Mouse (Mus musculus): ENCODE data around the gene Kctd21. TPM values are rescaled to one million over a fixed set of nuclear protein-coding genes. Genes with fewer than 3 reads are reported as not detected.

The Kctd21 gene
- total RNA-seq, 2 experiments from 2014 or later = 0.43 TPM; not detected in 1

GRCm38 (mm10) chr7:97314646-97315045, 17.5 kb upstream of the Kctd21 start:
- no peak for ATAC-seq (replicated peaks; ENCODE audit: low FRiP score, poor library complexity, severe bottlenecking)

- ATAC-seq (replicated peaks; ENCODE audit: low FRiP score, poor library complexity, severe bottlenecking) = no peak
Measured at GRCm38 (mm10) chr7:97315656-97316055, 16.5 kb upstream of the Kctd21 start.

GRCm38 (mm10) chr7:97317706-97318105, 14.4 kb upstream of the Kctd21 start:
- no peak for ATAC-seq (replicated peaks; ENCODE audit: low FRiP score, poor library complexity, severe bottlenecking)

GRCm38 (mm10) chr7:97324342-97324741, 7.8 kb upstream of the Kctd21 start:
- no peak for ATAC-seq (replicated peaks; ENCODE audit: low FRiP score, poor library complexity, severe bottlenecking)

- ATAC-seq (replicated peaks; ENCODE audit: low FRiP score, poor library complexity, severe bottlenecking) = no peak
Measured at GRCm38 (mm10) chr7:97325156-97325985, 6.8 kb upstream of the Kctd21 start.

- no peak for ATAC-seq (replicated peaks; ENCODE audit: low FRiP score, poor library complexity, severe bottlenecking)
Measured at GRCm38 (mm10) chr7:97327376-97327775, 4.8 kb upstream of the Kctd21 start.

- no peak for ATAC-seq (replicated peaks; ENCODE audit: low FRiP score, poor library complexity, severe bottlenecking)
Measured at GRCm38 (mm10) chr7:97328891-97329588, 3.1 kb upstream of the Kctd21 start.

GRCm38 (mm10) chr7:97329676-97330075, 2.5 kb upstream of the Kctd21 start:
- no peak for ATAC-seq (replicated peaks; ENCODE audit: low FRiP score, poor library complexity, severe bottlenecking)

GRCm38 (mm10) chr7:97330931-97331645, 1.0 kb upstream of the Kctd21 start:
- no peak for ATAC-seq (replicated peaks; ENCODE audit: low FRiP score, poor library complexity, severe bottlenecking)

GRCm38 (mm10) chr7:97332667-97333041, 527 bp downstream of the Kctd21 start:
- ATAC-seq (replicated peaks; ENCODE audit: low FRiP score, poor library complexity, severe bottlenecking) = no peak

- no peak for ATAC-seq (replicated peaks; ENCODE audit: low FRiP score, poor library complexity, severe bottlenecking)
Measured at GRCm38 (mm10) chr7:97333113-97333898, 1.2 kb downstream of the Kctd21 start.

GRCm38 (mm10) chr7:97334406-97334805, 2.3 kb downstream of the Kctd21 start:
- ATAC-seq (replicated peaks; ENCODE audit: low FRiP score, poor library complexity, severe bottlenecking) = no peak

- no peak for ATAC-seq (replicated peaks; ENCODE audit: low FRiP score, poor library complexity, severe bottlenecking)
Measured at GRCm38 (mm10) chr7:97336678-97337077, 4.6 kb downstream of the Kctd21 start.

- ATAC-seq (replicated peaks; ENCODE audit: low FRiP score, poor library complexity, severe bottlenecking) = no peak
Measured at GRCm38 (mm10) chr7:97338593-97338992, 6.5 kb downstream of the Kctd21 start.

GRCm38 (mm10) chr7:97339623-97340022, 7.5 kb downstream of the Kctd21 start:
- no peak for ATAC-seq (replicated peaks; ENCODE audit: low FRiP score, poor library complexity, severe bottlenecking)

- no peak for ATAC-seq (replicated peaks; ENCODE audit: low FRiP score, poor library complexity, severe bottlenecking)
Measured at GRCm38 (mm10) chr7:97340907-97341849, 9.1 kb downstream of the Kctd21 start.

- no peak for ATAC-seq (replicated peaks; ENCODE audit: low FRiP score, poor library complexity, severe bottlenecking)
Measured at GRCm38 (mm10) chr7:97342961-97343360, 10.8 kb downstream of the Kctd21 start.

- no peak for ATAC-seq (replicated peaks; ENCODE audit: low FRiP score, poor library complexity, severe bottlenecking)
Measured at GRCm38 (mm10) chr7:97344655-97345054, 12.5 kb downstream of the Kctd21 start.
